Mouse (Mus musculus): Measurements from ENCODE around the gene Mrps22. TPM values are rescaled to one million over a fixed set of nuclear protein-coding genes. Genes with fewer than 3 reads are reported as not detected.

The Mrps22 gene
- 10 to 100 TPM; 42.7 to 62.9 (median 55.2) TPM for total RNA-seq (2022)

DNA sequence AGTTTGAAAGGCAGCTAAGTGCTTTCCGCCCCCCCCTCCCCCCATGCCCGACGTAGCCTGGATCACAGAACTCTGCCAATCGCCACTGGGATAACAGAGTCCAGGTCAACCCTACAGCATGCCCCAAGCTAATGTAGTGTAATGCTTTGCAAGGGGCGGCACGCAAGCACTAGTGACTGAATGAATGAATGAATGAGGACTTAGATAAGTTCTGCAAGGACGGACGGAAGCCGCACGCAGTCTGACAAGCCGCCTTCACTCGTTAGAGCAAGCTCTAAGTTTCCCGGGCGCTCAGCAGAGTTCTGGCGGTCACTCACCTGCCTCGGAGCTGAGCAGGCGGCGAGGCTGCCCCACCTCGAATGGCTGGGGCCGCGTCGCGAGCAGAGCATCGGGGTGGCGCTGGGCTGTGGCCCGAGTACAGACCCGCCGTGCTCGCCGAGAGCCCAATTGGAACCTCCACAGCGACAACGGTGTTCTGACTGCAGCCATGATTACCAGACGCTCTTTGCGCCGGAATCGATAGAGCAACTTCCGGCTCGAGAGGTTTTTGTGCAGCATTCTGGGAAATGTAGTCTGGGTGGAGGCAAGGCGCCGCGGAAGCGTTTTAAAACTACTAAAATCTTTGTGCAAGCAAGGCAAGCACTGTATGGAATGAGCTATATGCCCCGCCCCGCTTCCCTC, at the start of gene Mrps22:
TSS of gene Mrps22 (minus strand) at position 505 of the 681 bp plus-strand sequence.
- peak; percentile 78 for DNase-seq

DNA sequence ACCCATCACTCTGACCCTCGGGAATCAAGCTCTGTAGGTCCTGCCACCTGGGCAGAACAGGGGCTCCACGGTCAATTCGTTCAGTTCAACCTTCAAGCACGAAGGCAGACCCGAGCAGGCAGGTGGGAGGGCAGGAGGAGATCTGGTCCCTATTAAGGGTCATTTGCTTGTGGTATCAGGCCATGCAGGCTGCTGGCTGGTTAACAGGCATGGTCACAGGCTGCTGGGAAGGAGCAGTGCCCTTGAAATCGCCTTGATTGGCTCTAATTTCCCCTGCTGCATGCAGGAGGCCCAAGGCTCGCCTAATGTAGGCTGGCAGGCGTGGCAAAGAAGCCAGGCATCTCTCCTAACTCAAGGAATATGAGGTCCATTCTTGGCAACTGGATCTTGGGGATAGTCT, 49.1 kb upstream of the Mrps22 start:
- no peak for DNase-seq

DNA sequence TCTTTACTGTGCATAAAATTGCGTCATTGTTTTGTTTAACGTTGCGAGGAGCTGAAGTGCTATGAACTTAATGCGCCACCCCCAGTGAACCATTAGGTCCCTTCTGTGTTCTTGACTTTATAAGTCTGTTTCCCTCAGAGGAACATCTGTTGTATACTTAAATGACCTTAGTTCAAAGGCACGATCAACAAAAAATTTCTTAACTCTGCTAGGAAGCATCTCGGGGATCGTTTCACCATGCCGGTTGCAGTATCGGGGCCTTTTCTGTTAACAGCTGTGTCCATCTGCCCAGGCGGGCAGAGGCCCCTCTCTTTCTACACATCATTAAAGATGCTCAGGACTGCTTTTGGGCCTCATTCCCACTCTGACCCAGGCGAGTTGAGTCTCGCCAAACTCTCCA, 46.0 kb upstream of the Mrps22 start:
- DNase-seq = no peak

DNA sequence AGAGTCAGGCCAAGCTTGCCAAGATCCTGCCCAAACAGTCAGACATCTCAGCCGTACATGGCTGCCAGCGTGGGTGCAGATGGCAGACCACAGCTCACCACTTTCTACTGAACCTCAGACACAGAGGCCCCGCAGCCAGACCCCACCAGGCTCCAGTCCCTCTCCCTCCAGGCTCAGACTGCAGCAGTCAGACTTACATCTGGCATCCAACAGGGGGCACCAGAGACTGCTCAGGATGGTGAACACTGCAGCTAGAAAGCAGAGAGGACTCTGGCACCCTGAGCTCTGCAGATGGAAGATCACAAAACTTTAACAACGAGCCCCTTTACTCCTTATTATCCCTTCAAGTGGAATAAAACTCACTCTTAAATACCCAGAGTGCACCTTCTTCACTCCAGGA, 44.3 kb upstream of the Mrps22 start:
- DNase-seq = peak; percentile 40

DNA sequence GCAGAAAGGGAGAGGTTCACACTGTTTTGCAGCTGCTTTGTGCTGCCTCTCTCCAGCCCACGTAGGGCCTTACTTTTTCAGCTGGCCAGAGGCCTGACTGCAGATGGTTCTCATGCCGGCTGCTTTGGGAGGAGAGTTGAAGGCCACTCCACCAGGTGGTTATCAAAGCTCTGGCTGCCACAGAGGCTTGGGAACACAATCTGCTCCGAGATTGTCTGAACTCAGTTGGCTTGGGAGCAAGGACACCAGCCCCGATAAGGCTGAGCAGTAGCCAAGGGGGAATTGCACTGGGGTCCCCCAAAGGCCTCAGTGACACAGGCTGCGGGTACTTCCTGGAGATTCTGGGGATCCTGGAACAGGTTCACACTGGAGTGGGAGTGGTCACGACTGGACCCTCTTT, 40.7 kb upstream of the Mrps22 start:
- peak; percentile 17 for DNase-seq

DNA sequence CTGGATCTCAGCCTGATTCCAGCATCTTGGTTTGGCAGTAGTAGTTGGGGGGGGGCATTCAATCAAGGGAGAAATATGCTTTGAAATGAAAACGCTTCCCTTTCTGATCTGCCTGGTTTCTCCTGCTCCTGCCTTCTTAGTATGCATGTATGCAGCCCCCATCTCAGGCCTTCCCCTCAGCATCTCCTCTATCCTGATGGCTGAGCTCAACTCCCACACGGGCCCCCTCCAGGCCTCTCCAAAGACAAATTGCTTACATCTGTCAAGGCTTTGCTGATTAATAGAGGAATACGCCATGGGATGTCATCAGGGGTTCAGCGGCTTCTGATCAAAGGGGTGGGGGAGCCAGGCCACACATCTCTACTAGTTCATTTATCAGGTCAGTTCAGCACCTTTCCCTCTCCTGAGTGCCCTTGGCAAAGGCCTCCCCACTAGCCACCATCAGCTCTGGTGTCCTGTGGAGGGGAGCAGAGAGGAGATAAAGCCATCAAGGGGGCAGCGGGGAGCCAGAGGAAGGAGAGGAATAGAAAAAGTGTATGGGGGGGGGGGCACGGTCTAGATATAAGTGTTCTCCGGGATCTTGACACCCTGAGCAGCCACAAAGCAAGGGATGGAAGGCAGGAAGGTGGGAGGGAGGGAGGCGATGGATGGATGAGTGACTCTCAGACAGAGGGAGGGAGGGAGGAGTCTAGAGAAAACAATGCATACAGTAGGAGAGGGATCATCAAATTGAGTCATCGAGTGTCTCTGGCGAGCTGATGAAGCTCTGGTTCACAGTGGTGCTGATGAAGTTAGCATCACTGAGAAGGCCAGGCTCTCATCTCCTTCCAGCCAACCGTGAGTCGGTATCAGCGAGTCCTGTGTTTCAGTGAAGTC, 32.1 kb upstream of the Mrps22 start:
- DNase-seq = no peak

DNA sequence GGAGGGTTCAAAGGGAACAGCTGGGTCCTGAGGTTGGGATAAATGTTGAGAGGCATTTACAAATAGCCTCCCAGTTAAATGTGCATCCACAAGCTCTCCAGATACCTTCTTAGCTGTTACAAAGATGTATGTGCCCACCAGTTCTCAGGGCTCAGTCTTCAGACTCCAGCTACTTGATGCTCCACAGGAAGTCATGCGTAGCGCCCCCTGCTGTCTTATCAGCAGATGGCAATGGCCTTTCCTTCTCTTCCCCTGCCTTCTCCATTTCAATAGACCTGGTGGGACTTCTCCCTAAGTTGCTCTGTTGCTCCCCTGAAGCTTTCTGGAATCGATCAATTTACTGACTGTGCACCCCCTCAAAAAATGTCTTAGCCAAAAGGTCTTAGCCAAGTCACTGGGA, 27.0 kb upstream of the Mrps22 start:
- no peak for DNase-seq

DNA sequence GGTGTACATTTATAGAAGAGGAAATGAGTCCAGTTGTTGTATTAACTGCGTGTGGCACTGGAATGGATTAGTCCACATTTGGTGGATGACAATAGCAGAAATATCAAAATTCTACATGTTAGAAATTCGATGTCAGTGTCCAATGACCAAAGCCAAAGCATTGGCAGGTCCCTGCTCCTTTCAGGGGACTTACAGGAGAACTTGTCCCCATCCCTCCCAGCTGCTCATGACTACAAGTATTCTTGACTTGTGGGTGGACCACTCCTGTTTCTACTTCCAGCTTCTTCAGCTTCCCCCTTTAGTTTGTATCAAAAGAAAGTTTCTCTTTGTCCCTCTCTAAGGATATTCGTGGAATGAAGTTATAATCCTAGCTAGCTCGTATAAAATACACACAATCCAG, 3.4 kb upstream of the Mrps22 start:
- DNase-seq = no peak

DNA sequence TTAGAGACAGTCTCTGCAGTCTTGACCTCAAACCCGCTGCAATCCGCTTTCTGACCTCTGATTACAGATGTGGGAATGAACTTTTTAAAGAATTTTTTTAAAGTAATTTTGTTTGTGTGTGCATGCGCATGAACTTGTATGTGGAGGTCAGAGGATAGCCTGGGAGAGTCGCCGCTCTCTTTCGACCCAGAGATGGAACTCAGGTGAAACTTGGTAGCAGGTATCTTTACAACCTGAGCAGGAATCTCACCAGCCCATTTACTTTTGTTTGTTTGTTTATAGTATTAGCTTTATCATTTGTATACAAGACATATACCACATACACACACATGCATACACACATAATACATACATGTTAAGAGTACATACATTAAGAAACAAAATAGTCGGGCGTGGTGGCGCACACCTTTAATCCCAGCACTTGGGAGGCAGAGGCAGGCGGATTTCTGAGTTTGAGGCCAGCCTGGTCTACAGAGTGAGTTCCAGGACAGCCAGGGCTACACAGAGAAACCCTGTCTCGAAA, 438 bp upstream of the Mrps22 start:
- DNase-seq = no peak

DNA sequence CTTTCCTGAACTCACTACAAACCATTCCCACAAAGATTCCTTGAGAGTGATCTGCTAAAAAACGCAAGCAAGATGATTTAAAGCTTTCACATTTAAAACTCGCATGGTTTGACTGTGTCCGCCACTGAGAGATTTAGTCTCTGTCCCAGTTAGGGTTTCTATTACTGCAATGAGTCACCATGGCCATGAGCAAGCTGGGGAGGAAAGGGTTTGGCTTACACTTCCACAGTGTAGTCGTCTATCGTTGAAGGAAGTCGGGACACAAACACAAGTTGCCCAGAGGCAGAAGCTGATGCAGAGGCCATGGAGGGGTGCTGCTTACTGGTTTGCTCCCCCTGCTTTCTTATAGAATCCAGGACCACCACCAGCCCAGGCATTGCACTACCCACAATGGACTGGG, 1.4 kb downstream of the Mrps22 start:
- peak; percentile 17 for DNase-seq

DNA sequence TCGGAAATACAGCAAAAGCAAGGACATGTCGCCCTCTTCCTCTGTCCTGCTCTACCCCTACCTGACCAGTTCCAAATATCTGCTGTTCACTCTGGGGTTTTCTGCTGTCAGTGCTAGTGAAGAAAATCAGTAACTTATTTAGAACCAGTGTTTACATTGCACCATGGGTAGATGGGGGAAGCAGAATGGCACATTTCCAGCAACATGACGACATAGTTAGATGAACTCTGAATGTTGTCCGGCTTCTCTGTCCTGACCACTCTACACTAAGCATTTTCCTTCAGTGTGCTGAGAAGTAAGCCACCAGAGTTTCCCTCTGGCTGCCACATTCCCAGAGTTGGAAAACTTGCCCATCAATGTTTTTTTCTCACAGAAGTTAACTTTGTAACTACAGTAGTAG, 17.6 kb downstream of the Mrps22 start:
- DNase-seq = no peak

DNA sequence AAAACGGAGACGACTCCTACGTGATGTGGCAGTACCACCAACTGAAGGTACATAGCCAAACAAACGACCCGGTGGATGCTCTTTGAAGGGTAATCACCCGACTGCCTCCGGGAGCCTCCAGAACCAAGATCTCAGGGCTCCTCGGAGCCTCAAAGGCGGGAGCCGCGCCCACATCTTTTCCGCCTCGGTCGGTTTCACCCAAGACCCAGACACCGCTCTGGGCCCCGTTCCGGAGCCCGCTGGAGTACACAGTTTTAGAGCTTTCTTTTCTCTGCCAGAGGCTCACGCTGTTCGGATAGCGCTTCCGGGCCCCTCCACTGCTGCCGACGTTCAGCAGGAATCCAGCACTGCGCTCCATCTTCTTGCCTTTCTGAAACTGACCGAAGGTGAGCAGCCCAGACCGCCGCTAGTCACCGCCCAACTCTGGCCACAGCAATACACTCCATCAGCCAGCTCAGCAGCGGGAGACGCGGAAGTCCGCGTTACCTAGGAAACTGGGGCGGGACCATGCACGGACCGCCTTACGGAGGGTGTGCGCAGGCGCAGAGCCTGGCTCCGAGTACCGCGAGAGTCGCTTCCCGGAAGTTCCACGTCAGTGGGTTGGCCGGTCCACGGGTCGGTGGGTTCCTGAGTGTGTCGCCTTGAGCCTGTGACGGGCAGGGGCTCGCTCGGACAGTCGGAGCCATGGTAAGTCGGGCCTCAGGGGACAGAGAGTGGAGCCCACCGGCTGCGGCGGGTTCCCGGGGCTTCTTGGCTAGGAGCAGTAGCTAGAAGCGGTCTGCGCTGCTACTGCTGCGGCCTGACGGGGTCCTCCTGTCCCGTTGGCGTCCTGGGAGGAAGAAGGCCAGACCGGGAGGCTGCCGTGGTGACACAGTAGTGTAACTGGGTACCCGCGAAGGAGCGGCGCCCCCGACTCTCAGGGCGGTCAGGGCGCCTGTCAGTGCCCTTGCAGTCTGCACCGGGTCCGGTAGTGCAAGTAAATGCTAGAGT, 38.0 kb downstream of the Mrps22 start, which contains the start of gene Copb2:
TSS of gene Copb2 (plus strand) at position 585 of the 990 bp plus-strand sequence.
- DNase-seq = peak; percentile 97

DNA sequence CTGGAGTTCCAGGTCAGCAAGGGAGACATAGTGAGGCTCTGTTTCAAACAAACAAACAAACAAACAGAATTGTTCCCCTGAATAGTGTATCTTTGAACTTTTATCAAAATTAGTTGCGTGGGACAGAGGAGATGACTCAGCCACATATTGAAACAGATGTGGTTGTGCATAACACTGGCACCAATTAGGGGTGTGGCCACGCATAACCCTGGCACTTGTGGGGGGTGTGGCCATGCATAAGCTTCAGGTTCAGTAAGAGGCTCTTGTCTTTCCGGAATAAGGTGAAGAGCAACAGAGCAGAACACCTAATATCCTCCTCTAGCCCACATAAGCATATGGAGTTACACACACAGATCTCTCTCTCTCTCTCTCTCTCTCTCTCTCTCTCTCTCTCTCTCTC, 57.4 kb downstream of the Mrps22 start:
- DNase-seq = no peak

Other genes with a start within 250 kb of the Mrps22 start
- 1 to 10 TPM; 7.3 to 8.6 (median 7.6) TPM for gene Rbp1, start 178.7 kb downstream of the Mrps22 start, total RNA-seq (2022)
- not detected for gene Rbp2, start 115.5 kb downstream of the Mrps22 start, total RNA-seq (2022)
- gene Copb2, start 37.9 kb downstream of the Mrps22 start, total RNA-seq (2022) = 100 to 1,000 TPM; 136 to 145 (median 138) TPM
- not detected for gene Prr23a1, start 240.8 kb upstream of the Mrps22 start, total RNA-seq (2022)

Measured in adrenal gland, adult 8-10 months (tissue).